Mouse (Mus musculus) liver, embryonic 14.5 days (tissue): ENCODE results near the gene Immt.

Experiments used
- CTCF ChIP-seq: IDR thresholded peaks from 2 replicates; pipeline ENCODE4 v1.5.1; 2016; ENCODE audit warnings: antibody characterized with exemption, low read depth, control low read depth
- EP300 ChIP-seq: IDR thresholded peaks from 2 replicates; pipeline ENCODE4 v1.6.1; 2016; ENCODE audit warnings: antibody characterized with exemption, low read depth

GRCm38 (mm10) chr6:71799391-71799790 is 31.7 kb upstream of the Immt start:
- TF ChIP-seq CTCF (no peak), EP300 (no peak)
